Mouse (Mus musculus) R1 (cell line): ENCODE measurements around the gene Pnkp.
A peak's percentile ranks its signal among the peaks of the same experiment; 100 is the strongest.

ENCODE experiments used
- DNase-seq: peaks from one replicate; pipeline ENCODE4 v3.0.0-alpha.2; 2018; ENCODE audit warnings: low read depth, low spot score

Pnkp gene

DNA sequence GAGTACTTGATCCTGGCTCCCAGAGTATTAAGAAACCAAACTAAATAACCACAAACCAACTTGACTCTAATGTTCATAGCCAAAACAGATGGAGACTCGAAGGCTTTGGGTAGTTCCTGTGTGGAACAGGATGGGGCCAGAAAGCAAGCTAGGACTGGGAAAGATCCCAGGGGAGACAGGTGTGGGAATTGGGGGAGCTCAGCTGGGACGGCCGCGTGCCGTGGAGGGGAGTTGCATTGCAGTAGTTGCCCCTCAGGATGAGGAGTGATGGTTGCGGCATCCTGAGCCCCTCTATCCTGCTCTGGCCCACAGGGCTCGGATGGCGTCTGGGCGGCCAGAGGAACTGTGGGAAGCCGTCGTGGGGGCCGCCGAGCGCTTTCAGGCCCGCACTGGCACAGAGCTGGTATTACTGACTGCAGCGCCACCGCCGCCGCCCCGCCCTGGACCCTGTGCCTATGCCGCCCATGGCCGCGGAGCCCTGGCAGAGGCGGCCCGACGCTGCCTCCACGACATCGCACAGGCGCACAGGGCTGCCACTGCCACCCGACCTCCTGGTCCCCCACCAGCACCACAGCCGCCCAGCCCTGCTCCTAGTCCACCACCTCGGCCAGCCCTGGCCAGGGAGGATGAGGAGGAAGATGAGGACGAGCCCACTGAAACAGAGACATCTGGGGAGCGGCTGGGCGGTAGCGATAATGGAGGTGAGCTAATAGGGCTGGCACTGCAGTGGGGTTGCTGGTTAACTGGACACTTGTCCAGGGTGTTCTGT lies 4.5 kb upstream of the Pnkp start:
- no peak for DNase-seq

DNA sequence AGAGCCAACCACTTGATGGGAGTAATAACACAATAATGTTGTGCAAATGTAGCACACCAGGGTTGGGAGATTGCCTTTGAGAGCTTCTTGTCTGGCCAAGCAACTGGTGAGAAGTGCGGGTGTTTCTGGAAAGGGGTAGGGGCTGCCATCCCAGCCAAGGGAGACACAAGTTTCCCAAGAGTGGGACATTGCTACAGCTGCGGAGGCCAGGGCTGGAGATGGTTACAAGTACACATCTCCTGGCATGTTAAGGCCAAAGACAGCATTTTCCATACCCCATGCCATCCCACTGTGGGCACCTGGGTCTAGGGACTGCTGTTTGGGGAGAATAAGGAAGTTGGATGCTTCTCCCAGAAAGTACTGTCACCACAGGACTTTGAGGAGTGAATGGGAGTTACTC lies 3.9 kb upstream of the Pnkp start:
- no peak for DNase-seq

DNA sequence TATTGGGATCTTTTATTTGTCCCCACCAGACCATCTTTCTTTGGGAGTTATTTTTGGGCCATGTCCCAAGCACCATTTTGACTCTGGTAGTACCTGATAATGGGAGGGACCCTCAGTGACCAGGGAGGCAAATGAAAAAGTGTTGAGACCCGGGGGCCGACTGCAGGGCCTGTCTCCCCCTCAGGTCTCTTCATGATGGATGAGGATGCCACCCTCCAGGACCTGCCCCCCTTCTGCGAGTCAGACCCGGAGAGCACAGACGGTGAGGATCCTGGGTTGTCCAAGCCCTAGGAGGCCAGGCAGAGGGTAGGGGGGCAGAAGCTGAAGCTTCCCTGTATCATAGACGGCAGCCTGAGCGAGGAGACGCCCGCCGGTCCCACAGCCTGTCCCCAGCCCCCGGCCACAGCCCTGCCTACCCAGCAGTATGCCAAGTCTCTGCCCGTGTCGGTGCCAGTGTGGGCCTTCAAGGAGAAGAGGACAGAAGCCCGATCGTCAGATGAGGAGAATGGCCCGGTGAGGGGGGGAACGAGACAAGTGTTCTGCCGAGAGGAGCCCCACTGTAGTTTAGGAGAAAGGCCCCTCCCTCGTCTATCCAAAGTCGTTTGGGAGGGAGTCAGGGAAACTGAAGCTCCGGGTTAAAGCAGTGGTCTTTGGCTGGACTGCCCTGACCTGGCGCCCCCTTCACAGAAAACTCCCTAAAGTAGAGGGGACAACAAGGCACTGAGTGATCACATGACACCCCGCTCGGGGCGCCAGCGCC lies 3.2 kb upstream of the Pnkp start:
- DNase-seq = no peak

DNA sequence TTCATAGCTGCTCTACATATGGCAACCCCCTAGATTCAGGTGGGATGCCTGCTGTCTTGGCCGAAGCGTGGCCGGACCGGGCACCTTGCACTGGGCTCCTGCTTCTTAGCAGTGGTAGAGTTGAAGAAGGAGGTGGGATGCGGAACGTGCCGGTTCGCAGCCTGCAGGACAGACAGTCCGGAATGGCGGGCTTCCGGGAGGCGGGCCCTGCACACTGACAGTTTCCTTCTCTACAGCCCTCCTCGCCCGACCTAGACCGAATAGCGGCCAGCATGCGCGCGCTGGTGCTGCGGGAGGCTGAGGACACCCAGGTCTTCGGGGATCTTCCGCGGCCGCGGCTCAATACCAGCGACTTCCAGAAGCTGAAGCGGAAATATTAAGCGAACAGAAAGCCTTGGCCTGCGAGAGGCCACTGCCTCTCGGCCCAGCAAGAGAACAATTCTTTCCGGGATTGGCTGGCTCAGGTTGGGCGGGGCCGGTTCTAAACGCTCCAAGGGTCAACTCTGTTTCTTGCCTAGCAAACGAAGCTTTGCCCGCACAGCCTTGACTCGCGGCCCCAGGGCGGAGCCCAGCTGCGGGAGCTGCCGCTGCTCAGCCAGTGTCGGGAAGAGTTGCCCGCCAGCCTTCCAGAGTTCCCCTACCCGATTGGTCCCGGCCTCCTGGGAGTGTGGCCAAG lies 2.4 kb upstream of the Pnkp start:
- peak; percentile 90 for DNase-seq

DNA sequence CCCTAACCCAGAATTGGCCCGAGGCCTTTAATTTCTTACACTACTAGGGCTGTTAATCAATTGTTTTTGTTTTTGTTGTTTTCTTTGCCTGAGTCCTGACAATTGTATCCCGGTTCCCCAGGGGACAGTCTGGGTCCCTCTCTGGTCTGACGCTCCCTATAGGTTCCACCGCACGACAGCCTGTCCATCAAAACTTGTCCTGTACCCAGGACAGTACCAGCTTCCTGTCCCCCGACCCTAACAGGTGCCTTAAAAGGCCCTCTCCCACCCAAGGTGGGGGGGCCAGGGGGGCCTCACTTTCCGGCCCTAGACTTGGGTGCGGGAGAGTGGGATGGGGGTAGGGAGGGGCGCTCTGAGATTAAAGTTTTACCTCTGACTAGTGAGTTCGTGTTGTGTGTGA lies 1.9 kb upstream of the Pnkp start:
- DNase-seq = no peak

DNA sequence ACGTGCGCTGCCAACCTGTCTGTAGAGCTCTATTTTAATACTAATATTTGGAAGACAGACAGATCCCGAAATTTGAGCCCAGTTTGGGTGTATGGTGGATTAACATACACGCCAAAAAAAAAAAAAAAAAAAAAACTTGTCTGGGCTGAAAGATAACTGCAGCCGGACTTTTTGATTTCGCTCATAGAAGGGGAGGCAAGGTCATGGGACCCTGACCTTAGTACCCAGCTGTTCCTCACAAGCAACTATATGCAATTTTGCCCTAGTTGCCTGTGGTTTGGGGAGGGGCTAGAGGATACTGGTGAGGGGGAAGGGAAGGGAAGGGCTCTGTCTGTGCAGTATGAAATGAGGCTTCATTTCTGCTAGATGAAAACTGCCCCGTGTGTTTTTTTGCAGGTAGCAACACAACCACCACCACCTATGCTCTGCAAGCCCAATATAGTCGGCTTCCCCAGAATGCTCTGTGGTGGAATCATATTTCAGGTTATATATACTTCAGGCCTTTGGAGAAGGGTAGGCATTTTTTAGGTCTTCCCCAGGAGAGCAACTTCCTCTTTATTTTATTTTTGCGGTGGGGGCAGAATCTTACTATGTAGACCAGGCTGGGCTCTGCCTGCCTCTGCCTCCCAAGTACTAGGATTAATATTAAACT lies 548 bp upstream of the Pnkp start:
- peak; percentile 42 for DNase-seq

DNA sequence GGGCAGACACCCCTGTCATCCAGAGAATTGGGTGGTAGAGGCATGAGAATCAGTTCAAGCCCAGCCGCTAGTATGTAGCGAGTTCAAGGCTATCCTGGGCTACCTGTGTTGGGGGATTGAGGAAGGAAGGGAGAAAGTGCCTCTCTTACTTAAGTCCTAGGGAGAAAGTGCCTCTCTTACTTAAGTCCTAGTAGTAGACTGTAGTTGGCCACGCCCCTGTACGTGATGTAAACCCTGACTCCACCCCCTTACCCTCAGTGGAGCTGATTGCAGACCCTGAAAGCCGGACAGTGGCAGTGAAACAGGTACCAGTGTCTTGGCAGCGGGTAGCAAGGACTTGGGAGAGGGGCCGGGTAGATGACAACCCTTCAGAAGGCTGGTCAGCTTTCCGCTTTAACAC lies 966 bp downstream of the Pnkp start:
- peak; percentile 85 for DNase-seq

DNA sequence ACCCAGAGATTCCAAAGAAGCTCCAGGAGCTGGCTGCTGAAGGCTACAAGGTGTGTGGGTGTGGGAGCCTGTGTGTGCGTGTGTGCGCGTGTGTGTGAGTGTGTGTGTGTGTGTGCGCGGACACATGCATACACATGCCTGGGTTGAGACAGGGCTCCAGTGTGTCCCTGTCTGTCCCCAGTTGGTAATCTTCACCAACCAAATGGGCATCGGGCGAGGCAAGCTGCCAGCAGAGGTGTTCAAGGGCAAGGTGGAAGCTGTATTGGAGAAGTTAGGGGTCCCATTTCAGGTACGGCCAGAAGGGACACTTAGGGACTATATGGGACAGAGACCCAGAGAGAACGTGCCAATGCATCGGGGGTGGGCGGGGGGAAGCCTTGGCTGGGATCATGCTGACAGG lies 3.0 kb downstream of the Pnkp start:
- no peak for DNase-seq

DNA sequence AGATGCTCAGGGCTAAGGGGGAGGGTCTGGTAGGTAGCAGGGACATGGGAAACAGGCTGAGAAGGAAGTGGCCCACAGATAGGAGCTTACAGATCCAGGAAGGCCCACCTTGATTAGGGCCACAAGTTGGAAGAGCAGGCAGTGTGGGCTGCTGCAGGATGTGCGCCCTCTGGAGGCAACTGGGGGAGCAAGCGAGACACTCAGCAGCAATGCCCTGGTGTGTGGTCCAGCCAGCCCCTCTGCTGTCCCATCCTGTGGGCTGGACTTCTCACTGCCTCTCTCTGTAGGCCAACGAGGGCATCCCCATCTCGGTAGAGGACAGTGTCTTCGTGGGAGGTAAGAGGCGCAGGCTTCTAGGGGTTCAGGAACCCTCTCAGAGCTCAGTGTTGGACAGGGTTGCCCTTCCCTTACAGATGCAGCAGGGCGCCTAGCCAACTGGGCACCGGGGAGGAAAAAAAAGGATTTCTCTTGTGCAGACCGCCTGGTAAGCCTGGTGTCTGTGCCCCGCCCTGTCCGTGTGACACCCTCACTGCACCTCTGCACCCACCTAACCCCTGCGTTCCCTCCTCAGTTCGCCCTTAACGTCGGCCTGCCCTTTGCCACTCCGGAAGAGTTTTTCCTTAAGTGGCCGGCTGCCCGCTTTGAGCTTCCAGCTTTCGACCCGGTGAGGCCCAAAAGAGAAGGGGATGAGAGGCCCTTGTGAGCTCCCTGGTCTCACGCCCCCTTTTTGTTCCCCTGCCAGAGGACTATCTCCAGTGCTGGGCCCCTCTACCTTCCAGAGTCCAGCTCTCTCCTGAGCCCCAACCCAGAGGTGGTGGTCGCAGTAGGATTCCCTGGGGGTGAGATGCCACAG lies 3.9 kb downstream of the Pnkp start:
- peak; percentile 75 for DNase-seq

DNA sequence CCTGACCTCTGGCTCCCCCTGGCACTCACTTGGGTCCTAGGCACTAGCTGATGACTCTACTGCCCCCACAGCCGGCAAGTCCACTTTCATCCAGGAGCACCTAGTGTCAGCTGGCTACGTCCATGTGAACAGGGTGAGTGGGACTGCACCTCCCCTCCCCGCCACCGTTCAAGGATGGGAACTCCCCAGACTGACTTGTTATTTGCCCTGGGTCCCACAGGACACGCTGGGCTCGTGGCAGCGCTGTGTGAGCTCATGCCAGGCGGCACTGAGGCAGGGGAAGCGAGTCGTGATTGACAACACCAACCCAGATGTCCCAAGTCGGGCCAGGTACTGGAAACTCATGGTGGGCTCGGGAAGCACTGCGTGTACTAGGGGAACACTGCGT lies 4.5 kb downstream of the Pnkp start:
- DNase-seq = peak; percentile 38

DNA sequence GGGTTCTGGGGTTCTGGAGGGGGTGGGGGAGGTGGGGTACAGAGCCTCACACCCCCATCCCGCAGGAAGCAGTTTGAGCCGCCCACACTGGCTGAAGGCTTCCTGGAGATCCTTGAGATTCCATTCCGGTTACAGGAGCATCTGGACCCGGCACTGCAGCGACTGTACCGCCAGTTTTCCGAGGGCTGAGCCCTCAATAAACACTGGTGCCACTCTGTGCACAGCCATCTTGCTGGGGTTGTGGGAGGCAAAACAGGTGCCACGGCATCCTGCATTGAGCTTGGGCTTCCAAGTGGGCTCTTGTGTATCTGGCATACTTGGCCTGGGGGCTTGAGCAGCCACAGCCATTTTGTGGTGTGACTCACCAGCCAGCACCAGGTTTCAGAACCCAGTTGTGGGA lies 5.5 kb downstream of the Pnkp start:
- DNase-seq = no peak

DNA sequence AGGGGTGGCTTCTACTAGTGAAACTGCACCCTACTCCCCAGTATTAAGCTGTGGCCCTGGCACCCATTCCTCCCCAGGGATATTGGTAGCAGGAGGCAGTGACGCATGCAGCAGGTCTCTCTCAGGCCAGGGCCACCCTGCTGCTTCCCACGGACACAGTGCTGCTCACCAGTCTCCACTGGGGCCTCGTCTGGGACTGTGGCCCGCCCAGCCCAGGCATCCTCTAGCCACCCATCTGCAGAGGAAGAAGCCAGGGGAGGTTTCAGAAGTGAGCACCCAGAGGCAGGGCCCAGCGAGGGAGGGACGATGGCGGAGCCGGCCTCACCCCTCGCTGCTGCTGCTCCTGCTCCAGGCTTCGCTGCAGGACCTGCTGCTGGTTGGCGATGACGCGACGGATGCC lies 6.3 kb downstream of the Pnkp start:
- DNase-seq = no peak

DNA sequence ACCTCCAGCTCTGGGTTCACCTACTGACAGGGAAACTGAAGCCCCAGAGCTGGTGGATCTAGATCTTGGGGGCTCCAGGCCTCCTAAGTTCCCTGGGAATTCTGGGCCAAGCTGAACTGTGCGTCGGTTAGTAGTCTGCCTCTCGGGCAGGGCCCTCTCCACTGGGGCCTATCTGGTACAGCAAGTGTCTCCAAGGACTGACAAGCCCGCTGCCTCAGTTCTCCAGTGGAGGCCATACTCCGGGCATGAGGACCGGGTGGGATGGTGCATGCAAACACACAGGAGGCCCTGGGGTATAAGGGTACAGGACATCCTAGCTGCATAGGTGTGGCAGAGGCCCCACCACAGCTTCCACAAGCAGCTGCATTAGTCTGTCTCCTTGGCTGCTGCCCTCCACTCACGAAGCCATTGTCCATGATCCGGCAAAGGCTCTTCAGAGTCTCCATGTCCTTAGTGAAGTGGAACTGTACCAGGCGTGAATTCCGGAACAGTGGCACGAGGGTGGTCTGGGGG lies 7.1 kb downstream of the Pnkp start:
- no peak for DNase-seq

DNA sequence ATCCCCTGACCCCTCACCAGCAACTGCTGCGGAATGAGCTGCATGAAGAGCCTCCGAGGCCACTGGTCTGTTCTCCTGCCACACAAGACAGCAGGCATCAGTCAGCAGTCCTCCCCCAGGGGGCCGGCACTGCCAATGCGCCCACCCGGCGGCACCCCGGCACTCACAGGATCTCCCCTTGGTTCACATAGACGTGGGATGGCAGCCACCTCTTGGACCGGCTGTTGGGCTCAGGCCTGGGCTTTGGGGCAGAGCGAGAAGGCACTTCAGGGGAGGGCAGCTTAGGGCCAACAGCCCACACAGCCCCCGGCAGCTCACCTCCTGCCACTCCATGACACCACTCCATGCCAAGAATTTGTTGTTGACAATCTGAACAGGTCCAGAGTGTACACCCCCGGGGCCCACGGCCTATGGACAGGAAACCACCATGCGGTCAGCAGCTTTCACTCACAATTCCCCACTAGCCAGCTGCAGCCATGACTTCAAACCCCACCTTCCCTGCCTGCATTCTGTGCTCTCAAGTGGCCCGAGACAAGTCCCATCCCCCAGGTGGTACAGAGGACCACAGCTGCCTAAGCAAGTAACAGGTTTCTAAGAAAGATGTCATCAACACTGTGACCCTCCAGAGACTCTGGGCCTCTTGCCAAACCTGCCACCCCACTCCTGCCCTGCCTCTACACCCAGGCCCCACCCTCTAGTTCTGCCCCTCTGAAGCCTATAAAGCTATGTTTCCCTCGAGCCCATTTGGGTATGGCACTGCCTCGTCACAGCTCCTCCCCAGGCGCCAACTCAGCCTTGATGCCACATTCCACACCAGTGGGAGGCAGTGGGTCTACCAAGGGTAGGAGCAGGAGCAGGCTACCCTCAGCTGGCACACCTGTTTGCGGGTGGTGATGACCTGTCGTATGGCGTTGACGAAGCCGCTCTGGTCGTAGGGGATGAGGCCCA lies 7.9 kb downstream of the Pnkp start:
- DNase-seq = no peak

DNA sequence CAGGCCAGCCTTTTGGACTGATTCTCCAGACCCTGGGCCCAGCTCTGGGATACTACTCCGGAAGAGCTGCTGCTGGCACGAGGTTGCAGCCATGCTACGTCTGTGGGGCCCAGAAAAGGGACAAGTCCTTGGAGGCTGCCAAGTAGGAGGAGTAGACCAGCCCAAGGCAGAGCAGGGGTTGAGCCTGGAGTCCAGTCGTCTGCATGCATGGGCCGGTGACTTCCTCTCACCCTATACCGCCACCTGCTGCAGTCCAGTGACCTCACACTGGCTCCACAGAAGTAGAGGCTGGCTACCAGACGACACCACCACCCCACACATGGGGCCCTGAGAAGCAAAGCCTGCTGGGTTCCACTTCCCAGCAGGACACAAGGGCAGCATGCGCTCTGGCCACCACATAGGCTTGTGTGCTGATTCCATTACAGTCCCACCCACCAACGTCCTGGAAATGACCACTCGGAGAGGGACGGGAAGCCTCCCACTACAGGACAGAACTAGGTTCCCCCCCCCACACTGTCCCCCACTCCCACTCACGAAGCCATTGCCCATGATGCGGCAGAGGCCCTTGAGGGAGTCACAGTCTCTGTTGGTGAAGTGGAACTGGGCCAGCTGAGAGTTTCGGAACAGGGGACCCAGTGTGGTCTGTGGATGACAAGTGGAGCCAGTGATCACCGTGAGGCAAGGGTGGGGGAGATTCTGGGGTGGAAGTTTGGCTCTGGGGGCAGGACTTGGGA lies 9.5 kb downstream of the Pnkp start:
- DNase-seq = no peak

DNA sequence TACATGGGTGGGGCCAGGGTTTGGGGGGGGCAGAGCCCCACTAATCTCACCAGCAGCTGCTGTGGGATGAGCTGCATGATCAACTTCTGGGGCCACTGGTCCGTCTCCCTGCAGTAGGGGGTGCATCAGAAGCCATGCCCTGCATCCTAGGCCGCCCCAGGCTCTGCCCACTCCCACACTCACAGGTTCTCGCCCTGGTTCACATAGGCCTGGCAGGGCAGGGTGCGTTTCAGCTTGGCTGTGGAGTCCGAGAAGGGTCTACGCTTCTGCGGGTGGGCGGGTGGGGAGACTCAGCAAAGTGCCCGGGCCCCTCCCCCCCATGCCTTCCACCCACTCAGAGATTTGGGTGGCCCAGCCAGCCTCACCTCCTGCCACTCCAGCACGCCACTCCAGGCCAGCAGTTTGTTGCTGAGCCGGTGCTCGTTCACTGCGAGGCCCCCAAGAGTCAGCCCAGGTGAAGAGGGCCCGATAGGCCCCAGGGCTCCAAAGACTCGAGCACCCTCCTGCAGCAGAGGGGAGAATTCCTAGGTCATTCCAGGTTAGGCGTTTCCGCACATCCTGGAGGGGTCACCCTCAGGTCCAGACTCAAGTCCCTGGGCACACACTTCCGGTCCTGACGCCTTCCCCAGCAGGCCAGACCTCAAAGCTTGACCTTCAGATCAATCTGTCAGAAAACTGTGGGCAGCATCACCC lies 10.2 kb downstream of the Pnkp start:
- DNase-seq = no peak

DNA sequence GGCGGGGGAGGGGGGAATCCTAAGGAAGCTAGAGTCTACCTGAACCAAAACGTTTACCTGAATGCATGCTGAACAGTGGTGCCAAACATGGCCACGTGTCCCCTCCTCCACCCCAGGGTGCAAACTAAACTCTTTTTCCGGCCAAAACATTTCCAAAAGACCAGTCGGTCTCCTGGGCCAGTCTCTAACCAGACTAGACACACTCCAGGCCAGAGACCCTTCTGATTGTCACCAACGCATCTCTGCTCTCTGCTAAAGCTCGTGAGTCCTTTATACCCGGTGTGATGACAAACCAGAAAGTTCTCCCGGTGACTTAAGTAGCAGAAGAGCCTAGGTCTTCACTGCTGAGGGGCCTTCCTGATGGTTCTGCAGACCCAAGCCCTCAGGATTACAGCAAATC lies 10.9 kb downstream of the Pnkp start:
- DNase-seq = no peak

DNA sequence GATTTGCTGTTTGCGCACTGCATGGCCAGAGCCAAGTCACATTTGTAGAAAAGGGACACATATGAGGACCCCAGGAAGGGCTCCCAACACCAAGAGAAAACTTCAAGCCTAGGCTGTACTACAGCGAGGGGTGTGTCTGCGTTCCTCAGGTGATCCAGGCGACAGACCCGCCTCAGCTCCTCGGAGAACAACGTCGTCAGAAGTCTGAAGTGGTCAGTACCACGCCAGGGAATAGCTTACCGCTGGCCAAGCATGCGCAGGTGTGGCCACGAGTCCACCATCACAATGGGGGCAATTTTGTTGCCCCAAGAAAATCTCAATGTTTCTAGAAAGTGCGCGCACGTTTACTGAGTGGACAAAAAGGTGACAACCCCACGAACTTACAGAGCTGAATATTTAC lies 11.5 kb downstream of the Pnkp start:
- DNase-seq = peak; percentile 35
